Mouse (Mus musculus): ENCODE results near the gene Tnk2. TPM values are rescaled to one million over a fixed set of nuclear protein-coding genes. Genes with fewer than 3 reads are reported as not detected.

The Tnk2 gene
- polyA plus RNA-seq, 1 experiment from 2014 or later = 11.9 TPM

GRCm38 (mm10) chr16:32661493-32661921, 17.8 kb downstream of the Tnk2 start:
- H3K36me3 ChIP-seq = no peaks in the 10 kb centered on the region
- peak overlapping the region; percentile 70 for H3K27ac ChIP-seq (replicated peaks)
- H3K9ac ChIP-seq (replicated peaks) = peak overlapping the region; percentile 41
- H3K4me1 ChIP-seq = peaks cover 74% of the 10 kb centered on the region
- peak overlapping the region; percentile 30 for H3K4me2 ChIP-seq (replicated peaks)
- ATAC-seq (ENCODE audit: low FRiP score, low read depth) = peak; percentile 32
- H3K4me3 ChIP-seq = peak overlapping the region; percentile 9; the same call in 1 of the 2 replicates
- H3K9me3 ChIP-seq = no peaks in the 10 kb centered on the region
- H3K27me3 ChIP-seq = no peaks in the 10 kb centered on the region
- WGBS = 41% methylated on average over 9 of the region's 10 CpGs

GRCm38 (mm10) chr16:32662372-32662771, 18.7 kb downstream of the Tnk2 start:
- peaks cover 74% of the 10 kb centered on the region for H3K4me1 ChIP-seq
- H3K27ac ChIP-seq (replicated peaks) = peak overlapping the region; percentile 70; the same call in 1 of the 2 replicates
- no peak for ATAC-seq (ENCODE audit: low FRiP score, low read depth)
- H3K4me3 ChIP-seq = no peak overlapping the region
- no peaks in the 10 kb centered on the region for H3K36me3 ChIP-seq
- H3K9me3 ChIP-seq = no peaks in the 10 kb centered on the region
- H3K4me2 ChIP-seq (replicated peaks) = peak overlapping the region; percentile 30; the same call in 1 of the 2 replicates
- H3K27me3 ChIP-seq = no peaks in the 10 kb centered on the region
- WGBS = 89% methylated on average over 7 of the region's 7 CpGs
- peak overlapping the region; percentile 41; the same call in 1 of the 2 replicates for H3K9ac ChIP-seq (replicated peaks)

- Histone ChIP-seq H3K9me3 (no peaks in the 10 kb centered on the region), H3K36me3 (no peaks in the 10 kb centered on the region), H3K4me3 (no peak overlapping the region), H3K4me1 (peaks cover 79% of the 10 kb centered on the region), H3K27ac (replicated peaks) (peak overlapping the region; percentile 65), H3K27me3 (no peaks in the 10 kb centered on the region), H3K9ac (replicated peaks) (no peak overlapping the region), H3K4me2 (replicated peaks) (no peak overlapping the region)
- no peak for ATAC-seq (ENCODE audit: low FRiP score, low read depth)
- 72% methylated on average over 9 of the region's 9 CpGs for WGBS
These were observed 19.7 kb downstream of the Tnk2 start for GRCm38 (mm10) chr16:32663231-32663858.

GRCm38 (mm10) chr16:32664211-32664610, 20.5 kb downstream of the Tnk2 start:
- Histone ChIP-seq H3K27ac (replicated peaks) (no peak overlapping the region), H3K4me2 (replicated peaks) (no peak overlapping the region), H3K9me3 (no peaks in the 10 kb centered on the region), H3K9ac (replicated peaks) (no peak overlapping the region), H3K4me3 (no peak overlapping the region), H3K36me3 (no peaks in the 10 kb centered on the region), H3K4me1 (peaks cover 71% of the 10 kb centered on the region), H3K27me3 (no peaks in the 10 kb centered on the region)
- WGBS = 81% methylated on average over 2 of the region's 2 CpGs
- ATAC-seq (ENCODE audit: low FRiP score, low read depth) = no peak

GRCm38 (mm10) chr16:32665851-32666665, 22.4 kb downstream of the Tnk2 start:
- peak overlapping the region; percentile 25; the same call in 1 of the 2 replicates for H3K27ac ChIP-seq (replicated peaks)
- H3K9ac ChIP-seq (replicated peaks) = no peak overlapping the region
- no peak overlapping the region for H3K4me2 ChIP-seq (replicated peaks)
- peaks cover 15% of the 10 kb centered on the region for H3K36me3 ChIP-seq
- no peak overlapping the region for H3K4me3 ChIP-seq
- 42% methylated on average over 11 of the region's 11 CpGs for whole genome bisulfite sequencing
- peak; percentile 18; the same call in 1 of the 2 replicates for ATAC-seq (ENCODE audit: low FRiP score, low read depth)
- no peaks in the 10 kb centered on the region for H3K9me3 ChIP-seq
- peaks cover 52% of the 10 kb centered on the region for H3K4me1 ChIP-seq
- no peaks in the 10 kb centered on the region for H3K27me3 ChIP-seq

- no peak overlapping the region for H3K4me2 ChIP-seq (replicated peaks)
These were observed 23.2 kb downstream of the Tnk2 start for GRCm38 (mm10) chr16:32666671-32667551.

GRCm38 (mm10) chr16:32667552-32667872, 23.8 kb downstream of the Tnk2 start:
- Histone ChIP-seq H3K27me3 (no peaks in the 10 kb centered on the region), H3K9me3 (no peaks in the 10 kb centered on the region), H3K4me3 (no peak overlapping the region), H3K27ac (replicated peaks) (no peak overlapping the region; the same call in 1 of the 2 replicates), H3K9ac (replicated peaks) (no peak overlapping the region), H3K4me2 (replicated peaks) (no peak overlapping the region), H3K4me1 (peaks cover 38% of the 10 kb centered on the region), H3K36me3 (peaks cover 26% of the 10 kb centered on the region)
- 74% methylated on average over 3 of the region's 3 CpGs for WGBS
- ATAC-seq (ENCODE audit: low FRiP score, low read depth) = no peak

More at GRCm38 (mm10) chr16:32666671-32667551, 23.2 kb downstream of the Tnk2 start:
- H3K9ac ChIP-seq (replicated peaks) = no peak overlapping the region
- peaks cover 44% of the 10 kb centered on the region for H3K4me1 ChIP-seq
- H3K36me3 ChIP-seq = peaks cover 21% of the 10 kb centered on the region
- WGBS = 67% methylated on average over 9 of the region's 9 CpGs
- peak overlapping the region; percentile 15; the same call in 1 of the 2 replicates for H3K27ac ChIP-seq (replicated peaks)
- no peaks in the 10 kb centered on the region for H3K27me3 ChIP-seq
- no peak overlapping the region for H3K4me3 ChIP-seq
- no peaks in the 10 kb centered on the region for H3K9me3 ChIP-seq
- no peak for ATAC-seq (ENCODE audit: low FRiP score, low read depth)

GRCm38 (mm10) chr16:32668030-32668429, 24.4 kb downstream of the Tnk2 start:
- H3K36me3 ChIP-seq = peaks cover 31% of the 10 kb centered on the region
- ATAC-seq (ENCODE audit: low FRiP score, low read depth) = no peak
- peaks cover 36% of the 10 kb centered on the region for H3K4me1 ChIP-seq
- no peak overlapping the region for H3K4me3 ChIP-seq
- 75% methylated on average over 10 of the region's 10 CpGs for WGBS
- H3K27ac ChIP-seq (replicated peaks) = no peak overlapping the region; the same call in 1 of the 2 replicates
- no peaks in the 10 kb centered on the region for H3K9me3 ChIP-seq
- no peaks in the 10 kb centered on the region for H3K27me3 ChIP-seq
- no peak overlapping the region for H3K9ac ChIP-seq (replicated peaks)
- H3K4me2 ChIP-seq (replicated peaks) = no peak overlapping the region

GRCm38 (mm10) chr16:32668472-32668871, 24.8 kb downstream of the Tnk2 start:
- Histone ChIP-seq H3K4me1 (peaks cover 32% of the 10 kb centered on the region), H3K27ac (replicated peaks) (no peak overlapping the region), H3K27me3 (no peaks in the 10 kb centered on the region), H3K9me3 (no peaks in the 10 kb centered on the region), H3K4me3 (no peak overlapping the region), H3K4me2 (replicated peaks) (no peak overlapping the region), H3K36me3 (peaks cover 35% of the 10 kb centered on the region), H3K9ac (replicated peaks) (no peak overlapping the region)
- WGBS = 64% methylated on average over 4 of the region's 4 CpGs
- ATAC-seq (ENCODE audit: low FRiP score, low read depth) = no peak

GRCm38 (mm10) chr16:32669243-32669642, 25.6 kb downstream of the Tnk2 start:
- H3K27me3 ChIP-seq = no peaks in the 10 kb centered on the region
- H3K9me3 ChIP-seq = no peaks in the 10 kb centered on the region
- H3K9ac ChIP-seq (replicated peaks) = no peak overlapping the region
- no peak for ATAC-seq (ENCODE audit: low FRiP score, low read depth)
- no peak overlapping the region for H3K4me2 ChIP-seq (replicated peaks)
- H3K4me3 ChIP-seq = no peak overlapping the region
- H3K4me1 ChIP-seq = peaks cover 28% of the 10 kb centered on the region
- no peak overlapping the region for H3K27ac ChIP-seq (replicated peaks)
- H3K36me3 ChIP-seq = peaks cover 40% of the 10 kb centered on the region
- WGBS = 91% methylated on average over 10 of the region's 10 CpGs

- Histone ChIP-seq H3K4me1 (peaks cover 23% of the 10 kb centered on the region), H3K9ac (replicated peaks) (no peak overlapping the region), H3K4me2 (replicated peaks) (no peak overlapping the region), H3K27ac (replicated peaks) (no peak overlapping the region), H3K27me3 (no peaks in the 10 kb centered on the region), H3K9me3 (no peaks in the 10 kb centered on the region), H3K4me3 (no peak overlapping the region), H3K36me3 (peaks cover 53% of the 10 kb centered on the region)
- WGBS = 91% methylated on average over 10 of the region's 10 CpGs
- no peak for ATAC-seq (ENCODE audit: low FRiP score, low read depth)
These were observed 26.9 kb downstream of the Tnk2 start for GRCm38 (mm10) chr16:32670354-32671124.
